Mouse (Mus musculus) cortical plate, adult 2 months (tissue): ENCODE measurements at regions not wholly inside any gene's neighbourhood (a gene's known extent, or its start where the extent isn't known, plus 50 kb on each side); places are given as distances from the start of the nearest gene placed in this dataset.

ENCODE experiments used
- H3K27ac ChIP-seq: fragments of 200-500 bp; 2 replicates; pipeline ENCODE4 v1.5.1; 2012; ENCODE audit warnings: low read length, control low read depth, inconsistent platforms; ENCODE audit not compliant: insufficient read depth
- H3K4me1 ChIP-seq: fragments of 200-500 bp; 2 replicates; pipeline ENCODE4 v1.6.1; 2011; ENCODE audit warnings: low read length; ENCODE audit not compliant: control insufficient read depth, insufficient read depth
- H3K4me3 ChIP-seq: fragments of 200-500 bp; 2 replicates; pipeline ENCODE4 v1.5.1; 2011; ENCODE audit warnings: mild to moderate bottlenecking, low read length, control low read depth; ENCODE audit not compliant: insufficient read depth
- CTCF ChIP-seq: fragments of 200-500 bp; IDR thresholded peaks from 2 replicates; pipeline ENCODE4 v1.5.1; 2011; ENCODE audit warnings: mild to moderate bottlenecking, control low read depth, low read length; ENCODE audit not compliant: insufficient read depth; ENCODE audit errors: extremely low read depth
- POLR2A ChIP-seq: fragments of 200-500 bp; IDR thresholded peaks from 2 replicates; pipeline ENCODE4 v1.6.1; 2011; ENCODE audit warnings: mild to moderate bottlenecking, low read length, control low read depth; ENCODE audit not compliant: insufficient read depth; ENCODE audit errors: extremely low read depth

DNA sequence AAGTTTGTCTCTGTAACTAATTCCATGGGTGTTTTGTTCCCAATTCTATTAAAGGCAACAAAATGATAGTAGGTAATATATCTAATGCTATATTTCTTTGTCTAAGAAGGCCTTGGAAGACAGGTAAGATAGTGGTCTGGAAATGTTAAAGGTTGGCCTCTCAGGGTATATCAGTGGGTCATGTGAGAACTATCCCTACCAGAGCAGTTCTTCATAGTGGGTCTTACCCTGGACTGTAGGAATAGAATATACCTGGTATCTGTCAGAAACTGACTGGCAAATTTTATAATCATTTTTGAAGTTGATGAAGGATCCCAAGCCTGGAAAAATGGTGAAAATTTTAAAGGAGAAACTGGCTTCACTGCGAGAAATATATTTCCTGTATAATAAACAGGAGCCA, 509.5 kb upstream of the Ndn start:
- 0 out of 2 replicates have a peak overlapping the region, but pooled peaks have one; percentile 50 for H3K27ac ChIP-seq
- TF ChIP-seq POLR2A (no peak), CTCF (no peak)
- no peaks in the 10 kb centered on the region for H3K4me1 ChIP-seq
- no peak overlapping the region for H3K4me3 ChIP-seq

DNA sequence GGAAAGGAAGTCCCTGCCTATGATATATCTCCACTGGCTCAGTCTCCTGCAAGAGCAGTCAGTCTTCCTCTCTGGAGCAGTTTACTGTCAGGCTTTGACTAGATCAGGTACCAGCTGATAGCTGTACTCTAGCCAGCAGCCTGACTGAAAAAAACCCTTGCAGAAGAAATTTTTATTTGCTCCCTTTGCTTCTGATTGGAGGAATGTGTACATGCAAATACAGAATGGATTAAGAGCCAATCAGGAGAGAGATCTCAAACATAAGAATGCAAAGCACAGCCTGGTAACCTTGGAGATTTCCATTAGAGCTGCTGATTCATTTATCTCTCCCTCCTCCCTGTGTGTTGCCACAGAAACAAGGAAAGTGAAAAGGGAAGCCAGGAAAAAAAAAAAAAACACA, 509.1 kb upstream of the Ndn start:
- TF ChIP-seq CTCF (no peak), POLR2A (0 out of 2 replicates have a peak, but pooled peaks have one; percentile 33)
- 0 out of 2 replicates have a peak overlapping the region, but pooled peaks have one; percentile 50 for H3K27ac ChIP-seq

DNA sequence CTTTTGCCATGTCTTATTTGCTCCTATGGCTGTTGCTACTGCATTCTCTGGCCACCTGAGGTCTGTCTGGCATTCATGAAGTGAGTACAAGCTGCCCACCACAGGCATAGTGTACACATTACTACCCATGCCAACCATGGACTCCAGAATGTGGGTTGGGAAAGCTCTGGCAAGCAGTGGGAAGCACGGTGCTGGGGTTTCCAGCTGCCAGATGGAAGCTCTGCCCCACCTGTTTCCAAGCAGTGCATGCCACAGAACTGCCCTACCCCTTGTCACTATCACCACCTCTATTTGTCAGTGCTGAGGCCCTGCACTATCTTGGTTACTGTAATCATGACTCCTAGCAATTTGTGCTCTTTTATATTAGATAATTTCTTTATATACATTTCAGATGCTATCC, 494.4 kb upstream of the Ndn start:
- H3K4me1 ChIP-seq, result no peaks in the 10 kb centered on the region
- no peak overlapping the region for H3K4me3 ChIP-seq
- H3K27ac ChIP-seq, result no peak overlapping the region
- TF ChIP-seq POLR2A (no peak), CTCF (no peak)

More for the DNA sequence above, 509.1 kb upstream of the Ndn start:
- H3K4me3 ChIP-seq, result no peak overlapping the region
- no peaks in the 10 kb centered on the region for H3K4me1 ChIP-seq

- Histone ChIP-seq H3K27ac (no peak overlapping the region), H3K4me1 (no peaks in the 10 kb centered on the region), H3K4me3 (no peak overlapping the region)
- TF ChIP-seq POLR2A (no peak), CTCF (no peak)
Measured at GRCm38 (mm10) chr7:61864517-61864916, 481.9 kb upstream of the Ndn start.

GRCm38 (mm10) chr7:61866376-61866775, 480.0 kb upstream of the Ndn start:
- Histone ChIP-seq H3K27ac (no peak overlapping the region), H3K4me3 (no peak overlapping the region), H3K4me1 (no peaks in the 10 kb centered on the region)
- TF ChIP-seq CTCF (no peak), POLR2A (no peak)

DNA sequence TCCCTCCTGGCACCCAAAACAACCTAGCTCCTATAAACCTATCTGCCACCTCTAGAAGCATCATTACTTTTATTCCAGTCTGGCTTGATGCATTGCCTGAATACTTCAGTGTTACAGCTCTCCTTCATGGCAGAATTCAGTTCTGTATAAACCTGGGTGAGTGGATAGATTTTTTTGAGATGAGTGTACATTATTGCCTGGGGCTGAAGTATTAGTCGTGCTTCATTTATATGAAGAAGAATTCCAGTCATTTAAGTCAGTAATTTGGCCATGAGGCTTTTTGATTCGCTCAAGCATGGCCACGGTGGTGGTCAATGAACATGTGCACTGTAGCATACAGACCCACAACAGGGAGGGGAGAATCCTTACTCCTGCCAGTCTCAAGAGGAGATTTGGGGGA, 470.1 kb upstream of the Ndn start:
- H3K4me1 ChIP-seq, result no peaks in the 10 kb centered on the region
- no peak overlapping the region for H3K27ac ChIP-seq
- no peak for TF ChIP-seq CTCF
- TF ChIP-seq POLR2A, result no peak
- no peak overlapping the region for H3K4me3 ChIP-seq

DNA sequence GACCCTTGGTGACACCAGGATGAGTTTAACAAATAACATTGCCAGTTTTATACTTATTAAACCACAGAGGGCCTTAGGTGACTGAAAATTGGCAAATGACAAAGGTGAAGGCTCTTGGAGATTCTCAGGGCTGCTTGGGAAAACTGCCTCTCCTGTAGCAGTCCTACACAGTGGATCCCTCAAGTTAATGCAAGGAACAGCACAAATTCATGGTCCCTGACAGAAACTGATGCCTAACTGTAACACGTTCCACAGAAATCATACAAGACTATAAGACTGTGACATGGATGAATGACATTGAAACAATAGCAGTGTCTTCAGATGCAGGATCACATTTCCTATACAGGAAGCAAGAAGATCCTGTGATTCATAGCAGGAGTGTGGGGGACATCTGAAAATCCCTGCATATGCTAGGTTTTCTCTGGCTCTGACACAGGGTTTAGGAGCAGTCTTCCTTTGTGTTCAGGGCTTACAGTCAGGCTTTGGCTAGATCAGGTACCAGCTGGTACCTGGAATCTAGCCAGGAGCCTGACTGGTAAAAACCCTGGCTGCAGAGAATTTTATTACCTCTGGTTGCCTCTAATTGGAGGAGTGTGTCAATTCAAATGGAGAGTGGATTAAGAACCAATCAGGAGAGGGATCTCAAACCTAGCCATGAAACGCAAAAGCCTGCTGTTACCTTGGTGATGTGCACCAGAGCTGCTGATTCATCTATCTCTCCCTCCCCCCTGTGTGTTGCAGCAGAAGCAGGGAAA, 468.9 kb upstream of the Ndn start:
- peak overlapping the region; percentile 24; the same call in 1 of the 2 replicates for H3K4me3 ChIP-seq
- H3K4me1 ChIP-seq, result no peaks in the 10 kb centered on the region
- TF ChIP-seq CTCF (no peak), POLR2A (0 out of 2 replicates have a peak, but pooled peaks have one; percentile 37)
- 0 out of 2 replicates have a peak overlapping the region, but pooled peaks have one; percentile 42 for H3K27ac ChIP-seq

GRCm38 (mm10) chr7:61878095-61878494, 468.3 kb upstream of the Ndn start:
- Histone ChIP-seq H3K4me3 (peak overlapping the region; percentile 24; the same call in 1 of the 2 replicates), H3K4me1 (no peaks in the 10 kb centered on the region), H3K27ac (no peak overlapping the region)
- TF ChIP-seq CTCF, result no peak
- no peak for TF ChIP-seq POLR2A

DNA sequence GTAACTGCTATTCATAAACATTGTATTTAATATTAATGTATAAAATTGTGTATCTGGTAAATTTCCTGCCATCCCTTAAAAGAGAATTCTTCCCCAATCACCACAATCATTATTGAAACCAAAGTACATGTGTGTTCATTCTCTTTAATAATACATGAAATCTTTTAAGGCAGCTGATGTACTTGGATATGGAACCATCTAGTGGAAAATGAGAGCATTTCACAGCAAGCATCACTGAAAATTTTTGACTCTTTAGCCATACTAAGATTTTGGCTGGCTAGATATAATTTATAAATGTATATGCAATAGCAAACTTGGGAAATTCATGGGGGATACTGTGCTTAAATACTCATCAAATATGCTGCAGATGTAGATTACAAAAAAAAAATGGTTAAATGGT, 467.8 kb upstream of the Ndn start:
- Histone ChIP-seq H3K4me3 (no peak overlapping the region), H3K4me1 (no peaks in the 10 kb centered on the region), H3K27ac (no peak overlapping the region)
- TF ChIP-seq POLR2A (no peak), CTCF (no peak)
